Mouse (Mus musculus): ENCODE results near the gene Ccr2. TPM values are rescaled to one million over a fixed set of nuclear protein-coding genes. Genes with fewer than 3 reads are reported as not detected.

Gene Ccr2
- polyA plus RNA-seq (2012; rRNA removed), result 2.3 and 3.6 TPM in 2 replicates

GRCm38 (mm10) chr9:124101723-124102122 is at the start of gene Ccr2:
TSS of gene Ccr2 (plus strand) at chr9:124101950.

GRCm38 (mm10) chr9:124121387-124122184 is 19.8 kb downstream of the Ccr2 start, which contains the start of gene Ccr5:
TSS of gene Ccr5 (plus strand) at chr9:124121543.

Other genes starting within 250 kb of the Ccr2 start
- gene Xcr1, start 239.9 kb upstream of the Ccr2 start, polyA plus RNA-seq (2012; rRNA removed), result under 0.01 TPM in 1 of 2 replicates, not detected in the other
- 1.1 TPM in 2 replicates for gene Ccr1, start 133.3 kb upstream of the Ccr2 start, polyA plus RNA-seq (2012; rRNA removed)
- gene Ccr1l1, start 123.5 kb upstream of the Ccr2 start, polyA plus RNA-seq (2012; rRNA removed), result 0.02 TPM in 1 of 2 replicates, not detected in the other
- gene Ccr3, start 80.0 kb upstream of the Ccr2 start, polyA plus RNA-seq (2012; rRNA removed), result 0.03 and 0.05 TPM in 2 replicates
- 0.45 and 1.0 TPM in 2 replicates for gene Ccr5, start 19.6 kb downstream of the Ccr2 start, polyA plus RNA-seq (2012; rRNA removed)
- gene 2010315B03Rik, start 210.7 kb downstream of the Ccr2 start, polyA plus RNA-seq (2012; rRNA removed), result 2.9 and 3.2 TPM in 2 replicates

All from liver, embryonic 14 days (tissue).